Mouse (Mus musculus) layer of hippocampus, postnatal 10 days (tissue): ENCODE measurements around the gene Ap3m1. TPM values are rescaled to one million over a fixed set of nuclear protein-coding genes. Genes with fewer than 3 reads are reported as not detected.

Experiments
- DNase-seq, 2 experiments: peaks; one replicate each; pipeline ENCODE4 v3.0.0; 2021; ENCODE audit warnings: low spot score in 2 of 2
- total RNA-seq, 2 experiments: library from RNA; stranded (reverse); gene quantifications; 2 replicates each; pipeline ENCODE4 v1.2.3; 2021

The Ap3m1 gene
- total RNA-seq, 2 experiments from 2014 or later, result 81.8 to 86.9 TPM

GRCm38 (mm10) chr14:21018977-21019376 lies 33.3 kb downstream of the Ap3m1 start:
- peak; percentile 30 to 38 for DNase-seq

- no peak for DNase-seq
These were observed 34.4 kb downstream of the Ap3m1 start for GRCm38 (mm10) chr14:21017871-21018270.

DNA sequence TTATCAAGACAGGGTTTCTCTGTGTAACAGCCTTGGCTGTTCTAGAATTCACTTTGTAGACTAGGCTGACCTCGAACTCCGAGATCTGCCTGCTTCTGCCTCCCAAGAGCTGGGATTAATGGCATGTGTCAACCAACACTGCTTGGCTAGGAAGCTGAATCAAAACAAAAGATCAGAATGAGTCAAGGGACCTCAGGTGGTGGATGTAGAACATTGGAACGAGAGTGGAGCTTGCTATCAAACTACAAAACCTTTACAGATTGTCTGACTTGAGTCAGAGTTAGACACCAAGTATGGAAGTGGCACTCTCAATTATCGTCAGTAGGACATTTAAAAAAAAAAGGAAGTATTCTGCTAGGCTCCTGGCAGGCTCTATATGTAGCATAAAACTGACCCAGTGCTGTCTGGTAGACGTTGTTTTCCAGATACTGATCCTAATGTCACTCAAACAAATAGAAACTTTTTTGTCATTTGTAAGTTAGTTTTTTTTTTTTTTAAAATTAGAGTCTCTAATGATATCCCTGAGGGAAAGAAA lies 38.4 kb downstream of the Ap3m1 start:
- DNase-seq, result no peak

DNA sequence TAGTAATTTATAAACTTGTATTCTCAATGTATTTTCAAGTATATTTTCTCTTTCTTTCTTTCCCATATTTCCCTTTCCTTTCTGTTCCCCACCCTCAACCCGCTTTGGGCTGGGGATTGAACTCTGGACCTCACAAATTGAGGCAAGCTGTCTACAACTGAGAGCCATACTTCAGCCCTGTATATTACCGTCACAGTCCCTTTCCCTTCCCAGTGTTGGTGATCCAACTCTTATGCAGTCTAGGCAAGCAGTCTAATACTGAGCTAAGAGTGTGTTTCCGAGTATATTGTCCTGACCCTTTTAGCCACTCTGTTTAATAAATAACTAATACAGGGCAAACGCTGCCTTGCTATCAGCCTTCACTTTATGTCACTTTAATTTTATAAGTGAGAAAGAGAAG lies 52.7 kb downstream of the Ap3m1 start:
- DNase-seq, result no peak

GRCm38 (mm10) chr14:20997548-20997947 lies 54.8 kb downstream of the Ap3m1 start:
- no peak for DNase-seq

DNA sequence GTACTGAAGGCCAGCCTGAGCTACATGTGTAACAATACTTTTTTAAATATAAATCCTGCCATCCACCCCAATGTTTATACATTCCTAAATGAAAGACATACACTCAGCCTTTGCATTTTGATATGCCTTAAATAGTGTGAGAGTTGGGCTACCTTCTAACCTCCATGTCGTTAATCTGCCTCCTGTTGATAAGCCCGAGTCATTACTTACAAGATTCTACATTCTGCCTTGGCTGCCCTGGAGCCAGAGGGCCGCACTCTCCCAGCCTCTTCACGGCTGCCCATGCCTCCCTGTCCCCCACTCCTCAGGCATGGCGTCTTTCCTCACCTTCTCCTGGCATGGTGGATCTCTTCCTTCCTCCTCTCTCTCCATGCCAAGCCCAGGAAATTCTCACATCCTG lies 55.9 kb downstream of the Ap3m1 start:
- DNase-seq, result no peak

GRCm38 (mm10) chr14:20995497-20995896 lies 56.8 kb downstream of the Ap3m1 start:
- DNase-seq, result no peak

- no peak for DNase-seq
These were observed 57.8 kb downstream of the Ap3m1 start for GRCm38 (mm10) chr14:20994475-20994874.

DNA sequence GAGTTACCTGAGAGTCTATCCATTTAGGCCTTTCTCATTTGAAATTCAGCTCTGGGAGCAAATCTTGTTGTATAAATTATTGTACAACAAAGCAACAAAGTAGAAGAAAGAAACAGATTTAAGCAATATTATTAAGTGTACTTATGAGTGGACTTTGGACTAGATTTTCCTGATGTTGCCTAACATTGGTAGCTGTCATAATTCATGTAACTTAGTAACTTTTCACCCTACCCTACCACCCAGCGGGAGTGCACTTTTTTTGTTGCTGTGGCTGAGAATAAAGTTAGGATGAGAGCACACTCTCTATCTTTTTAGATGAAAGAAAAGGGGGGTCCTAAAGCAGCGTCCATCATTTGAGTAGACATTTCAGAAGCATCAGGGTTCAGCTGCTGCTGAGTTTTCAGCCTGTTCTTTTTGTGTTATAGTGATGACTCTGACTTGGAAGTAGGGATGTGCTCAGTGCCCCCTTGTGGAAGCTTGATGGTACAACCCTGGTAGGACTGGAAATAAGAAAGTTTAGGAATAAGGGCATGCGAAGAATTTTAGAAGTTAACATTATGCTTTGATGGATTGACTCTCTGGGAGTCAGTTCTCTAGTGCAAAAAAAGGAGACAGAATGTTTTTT lies 59.1 kb downstream of the Ap3m1 start:
- peak; percentile 52 to 66 for DNase-seq

DNA sequence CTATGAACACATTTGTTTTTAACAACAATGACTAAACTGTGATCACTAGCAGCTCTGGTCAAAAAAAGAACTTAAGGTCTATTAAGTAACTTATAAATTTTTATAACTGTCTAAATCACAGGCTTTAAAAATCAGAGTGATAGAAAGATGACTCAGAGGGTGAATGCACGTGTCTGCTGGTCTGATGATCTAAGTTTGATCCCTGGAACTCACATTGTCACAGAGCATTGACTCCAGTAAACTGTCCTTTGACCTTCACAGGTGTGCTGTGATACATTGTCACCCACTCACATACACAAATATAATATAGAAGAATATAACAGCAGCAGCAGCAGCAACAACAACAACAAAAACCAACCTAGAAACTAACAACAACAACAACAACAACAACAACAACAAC lies 60.8 kb downstream of the Ap3m1 start:
- no peak for DNase-seq

- DNase-seq, result no peak
These were observed 66.8 kb downstream of the Ap3m1 start for GRCm38 (mm10) chr14:20985482-20985881.

- DNase-seq, result peak; percentile 52 to 67
These were observed 68.5 kb downstream of the Ap3m1 start for GRCm38 (mm10) chr14:20983832-20984231.

Other genes starting within 250 kb of the Ap3m1 start
- 1 to 10 TPM; 4.3 to 4.6 TPM for gene Plau, start 215.8 kb downstream of the Ap3m1 start, total RNA-seq
- gene Vcl, start 123.1 kb downstream of the Ap3m1 start, total RNA-seq, result 10 to 100 TPM; 34.4 to 40.2 TPM
- 10 to 100 TPM; 70.3 to 70.6 TPM for gene Adk, start 66 bp upstream of the Ap3m1 start, total RNA-seq